Mouse (Mus musculus): ENCODE measurements at regions not wholly inside any gene's neighbourhood (a gene's known extent, or its start where the extent isn't known, plus 50 kb on each side); places are given as distances from the start of the nearest gene placed in this dataset.

DNA sequence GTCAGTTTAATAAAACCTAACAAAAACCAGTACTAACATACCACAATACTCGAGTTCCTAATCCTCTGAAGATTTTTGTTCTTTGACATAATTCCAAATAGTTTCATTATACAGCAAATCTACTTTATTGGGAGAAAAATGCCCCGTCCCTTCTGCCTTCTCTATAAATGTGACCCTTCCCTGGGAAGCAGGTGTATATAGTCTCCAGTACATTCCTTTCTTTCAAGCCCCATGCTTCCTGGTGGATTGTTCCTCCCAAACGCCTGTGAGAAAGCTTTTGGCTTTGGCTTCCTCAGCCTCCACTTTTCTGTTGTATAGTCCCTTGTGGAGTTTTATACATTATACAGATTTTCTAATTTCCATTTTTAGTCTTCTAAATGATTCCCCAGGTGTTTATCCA, 1001.8 kb upstream of the Tenm3 start:
- Histone ChIP-seq H3K36me3 (replicated peaks; ENCODE audit: control insufficient read depth, insufficient read depth) (no peaks in the 10 kb centered on the region), H3K4me2 (replicated peaks) (no peak overlapping the region), H3K4me3 (replicated peaks; ENCODE audit: low read length) (no peak overlapping the region), H3K4me1 (replicated peaks; ENCODE audit: control insufficient read depth, insufficient read depth, low read length) (no peaks in the 10 kb centered on the region), H3K27me3 (ENCODE audit: control insufficient read depth, insufficient read depth, low read length) (no peaks in the 10 kb centered on the region), H3K9ac (no peak overlapping the region), H3K9me3 (ENCODE audit: control insufficient read depth, low read length) (peaks cover 7% of the 10 kb centered on the region; the same call in 1 of the 2 replicates), H3K27ac (no peak overlapping the region)
- ATAC-seq (ENCODE audit: low FRiP score) (no peak), DNase-seq (ENCODE audit: low spot score) (no peak)
- 87% methylated on average over 3 of the region's 3 CpGs for WGBS

GRCm38 (mm10) chr8:49831970-49832369, 988.2 kb upstream of the Tenm3 start:
- H3K9me3 ChIP-seq (ENCODE audit: control insufficient read depth, low read length): no peaks in the 10 kb centered on the region
- H3K36me3 ChIP-seq (replicated peaks; ENCODE audit: control insufficient read depth, insufficient read depth): no peaks in the 10 kb centered on the region
- ATAC-seq (ENCODE audit: low FRiP score): no peak
- DNase-seq (ENCODE audit: low spot score): no peak
- H3K4me3 ChIP-seq (replicated peaks; ENCODE audit: low read length): no peak overlapping the region
- H3K4me2 ChIP-seq (replicated peaks): no peak overlapping the region
- no peaks in the 10 kb centered on the region for H3K27me3 ChIP-seq (ENCODE audit: control insufficient read depth, insufficient read depth, low read length)
- no peak overlapping the region for H3K9ac ChIP-seq
- H3K4me1 ChIP-seq (replicated peaks; ENCODE audit: control insufficient read depth, insufficient read depth, low read length): 0 out of 2 replicates have a peak, but pooled peaks cover 4% of the 10 kb centered on the region
- no peak overlapping the region for H3K27ac ChIP-seq

- Histone ChIP-seq H3K9me3 (ENCODE audit: control insufficient read depth, low read length) (no peaks in the 10 kb centered on the region), H3K27ac (no peak overlapping the region), H3K9ac (no peak overlapping the region), H3K27me3 (ENCODE audit: control insufficient read depth, insufficient read depth, low read length) (no peaks in the 10 kb centered on the region), H3K36me3 (replicated peaks; ENCODE audit: control insufficient read depth, insufficient read depth) (no peaks in the 10 kb centered on the region), H3K4me2 (replicated peaks) (no peak overlapping the region), H3K4me3 (replicated peaks; ENCODE audit: low read length) (no peak overlapping the region), H3K4me1 (replicated peaks; ENCODE audit: control insufficient read depth, insufficient read depth, low read length) (0 out of 2 replicates have a peak, but pooled peaks cover 4% of the 10 kb centered on the region)
- DNase-seq (ENCODE audit: low spot score) (peak; percentile 92), ATAC-seq (ENCODE audit: low FRiP score) (no peak)
- 22% methylated on average over 2 of the region's 2 CpGs for WGBS
Measured at GRCm38 (mm10) chr8:49829345-49829744, 985.6 kb upstream of the Tenm3 start.

DNA sequence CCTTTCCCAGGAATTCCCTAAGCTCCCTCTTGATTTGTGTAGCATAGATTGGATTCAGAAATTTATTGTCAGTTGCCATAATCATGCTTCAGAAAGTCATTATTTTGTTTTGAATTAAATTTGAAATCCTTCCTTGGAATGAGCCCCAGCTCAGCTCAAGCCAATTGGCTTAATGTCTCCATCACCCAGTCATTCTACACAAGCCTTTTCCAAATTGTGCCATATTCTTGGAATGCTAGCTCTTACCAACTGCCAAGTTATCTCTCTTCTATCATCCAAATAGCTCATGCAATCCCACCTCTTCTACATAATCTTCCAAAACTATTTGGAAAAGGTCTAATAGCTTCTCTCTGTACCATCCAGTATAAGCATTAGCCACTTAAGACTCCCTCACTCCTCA, 982.5 kb upstream of the Tenm3 start:
- Histone ChIP-seq H3K27me3 (ENCODE audit: control insufficient read depth, insufficient read depth, low read length) (no peaks in the 10 kb centered on the region), H3K9ac (no peak overlapping the region), H3K4me2 (replicated peaks) (no peak overlapping the region), H3K4me1 (replicated peaks; ENCODE audit: control insufficient read depth, insufficient read depth, low read length) (0 out of 2 replicates have a peak, but pooled peaks cover 4% of the 10 kb centered on the region), H3K27ac (no peak overlapping the region), H3K9me3 (ENCODE audit: control insufficient read depth, low read length) (no peaks in the 10 kb centered on the region), H3K36me3 (replicated peaks; ENCODE audit: control insufficient read depth, insufficient read depth) (no peaks in the 10 kb centered on the region), H3K4me3 (replicated peaks; ENCODE audit: low read length) (no peak overlapping the region)
- ATAC-seq (ENCODE audit: low FRiP score) (no peak), DNase-seq (ENCODE audit: low spot score) (no peak)

GRCm38 (mm10) chr8:49825000-49825399, 981.2 kb upstream of the Tenm3 start:
- H3K27me3 ChIP-seq (ENCODE audit: control insufficient read depth, insufficient read depth, low read length): 0 out of 2 replicates have a peak, but pooled peaks cover 3% of the 10 kb centered on the region
- 0 out of 2 replicates have a peak, but pooled peaks cover 4% of the 10 kb centered on the region for H3K4me1 ChIP-seq (replicated peaks; ENCODE audit: control insufficient read depth, insufficient read depth, low read length)
- 75% methylated on average over 5 of the region's 5 CpGs for WGBS
- H3K4me3 ChIP-seq (replicated peaks; ENCODE audit: low read length): no peak overlapping the region
- no peaks in the 10 kb centered on the region for H3K9me3 ChIP-seq (ENCODE audit: control insufficient read depth, low read length)
- ATAC-seq (ENCODE audit: low FRiP score) (no peak), DNase-seq (ENCODE audit: low spot score) (no peak)
- no peak overlapping the region for H3K9ac ChIP-seq
- no peak overlapping the region for H3K27ac ChIP-seq
- H3K4me2 ChIP-seq (replicated peaks): no peak overlapping the region
- H3K36me3 ChIP-seq (replicated peaks; ENCODE audit: control insufficient read depth, insufficient read depth): no peaks in the 10 kb centered on the region

DNA sequence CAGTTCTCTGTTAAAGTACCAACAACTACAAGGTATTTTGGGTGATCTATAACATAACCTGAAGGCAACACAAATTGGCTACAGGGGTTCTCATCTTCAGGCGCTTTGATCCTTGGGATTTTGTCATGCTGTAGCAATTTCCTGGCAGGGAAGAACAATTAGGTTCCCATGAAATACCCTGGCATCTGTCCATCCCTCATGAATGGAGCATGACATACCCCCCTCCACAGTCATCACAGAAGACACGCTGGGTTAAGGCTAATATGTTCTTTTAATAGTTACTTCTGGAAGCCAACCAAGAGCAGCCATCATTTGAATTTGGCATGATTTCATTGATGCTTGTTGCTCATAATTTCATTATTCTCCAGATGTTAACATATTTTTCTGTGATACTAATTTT, 979.0 kb upstream of the Tenm3 start:
- Histone ChIP-seq H3K36me3 (replicated peaks; ENCODE audit: control insufficient read depth, insufficient read depth) (no peaks in the 10 kb centered on the region), H3K4me1 (replicated peaks; ENCODE audit: control insufficient read depth, insufficient read depth, low read length) (no peaks in the 10 kb centered on the region), H3K9me3 (ENCODE audit: control insufficient read depth, low read length) (no peaks in the 10 kb centered on the region), H3K27ac (no peak overlapping the region), H3K27me3 (ENCODE audit: control insufficient read depth, insufficient read depth, low read length) (0 out of 2 replicates have a peak, but pooled peaks cover 3% of the 10 kb centered on the region), H3K4me2 (replicated peaks) (no peak overlapping the region), H3K9ac (no peak overlapping the region), H3K4me3 (replicated peaks; ENCODE audit: low read length) (no peak overlapping the region)
- 42% methylated on average over 2 of the region's 2 CpGs for WGBS
- DNase-seq (ENCODE audit: low spot score): peak; percentile 52
- ATAC-seq (ENCODE audit: low FRiP score): no peak

GRCm38 (mm10) chr8:49799236-49799635, 955.5 kb upstream of the Tenm3 start:
- Histone ChIP-seq H3K27ac (no peak overlapping the region), H3K9ac (no peak overlapping the region), H3K36me3 (replicated peaks; ENCODE audit: control insufficient read depth, insufficient read depth) (no peaks in the 10 kb centered on the region), H3K4me1 (replicated peaks; ENCODE audit: control insufficient read depth, insufficient read depth, low read length) (0 out of 2 replicates have a peak, but pooled peaks cover 6% of the 10 kb centered on the region), H3K4me3 (replicated peaks; ENCODE audit: low read length) (no peak overlapping the region), H3K27me3 (ENCODE audit: control insufficient read depth, insufficient read depth, low read length) (no peaks in the 10 kb centered on the region), H3K9me3 (ENCODE audit: control insufficient read depth, low read length) (no peaks in the 10 kb centered on the region), H3K4me2 (replicated peaks) (no peak overlapping the region)
- no peak for ATAC-seq (ENCODE audit: low FRiP score)
- no peak for DNase-seq (ENCODE audit: low spot score)
- 70% methylated on average over 2 of the region's 2 CpGs for WGBS

DNA sequence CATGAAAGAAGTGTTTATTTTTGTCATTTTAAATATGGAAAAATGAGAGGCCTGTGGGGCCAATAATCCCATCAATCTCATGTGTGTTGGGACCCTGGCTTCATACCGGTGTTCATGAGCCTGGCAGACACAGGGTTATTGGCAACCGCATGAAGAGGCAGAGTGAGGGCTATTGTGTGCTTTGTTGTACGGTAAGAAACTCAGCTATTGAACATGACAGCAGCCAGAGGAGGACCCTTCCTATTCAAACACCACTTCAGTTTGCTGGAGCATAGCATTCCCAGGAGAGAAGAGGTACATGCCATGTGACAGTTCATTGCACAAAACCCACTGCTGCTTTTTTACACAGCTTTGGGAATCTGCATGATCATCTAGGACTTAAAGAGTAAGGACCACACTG, 953.0 kb upstream of the Tenm3 start:
- H3K36me3 ChIP-seq (replicated peaks; ENCODE audit: control insufficient read depth, insufficient read depth): no peaks in the 10 kb centered on the region
- no peak overlapping the region for H3K9ac ChIP-seq
- H3K4me2 ChIP-seq (replicated peaks): no peak overlapping the region
- no peak for DNase-seq (ENCODE audit: low spot score)
- ATAC-seq (ENCODE audit: low FRiP score): no peak
- H3K4me1 ChIP-seq (replicated peaks; ENCODE audit: control insufficient read depth, insufficient read depth, low read length): 0 out of 2 replicates have a peak, but pooled peaks cover 6% of the 10 kb centered on the region
- H3K27ac ChIP-seq: no peak overlapping the region
- 21% methylated on average over 3 of the region's 3 CpGs for WGBS
- no peaks in the 10 kb centered on the region for H3K9me3 ChIP-seq (ENCODE audit: control insufficient read depth, low read length)
- H3K4me3 ChIP-seq (replicated peaks; ENCODE audit: low read length): no peak overlapping the region
- no peaks in the 10 kb centered on the region for H3K27me3 ChIP-seq (ENCODE audit: control insufficient read depth, insufficient read depth, low read length)

- Histone ChIP-seq H3K9me3 (ENCODE audit: control insufficient read depth, low read length) (no peaks in the 10 kb centered on the region), H3K27me3 (ENCODE audit: control insufficient read depth, insufficient read depth, low read length) (no peaks in the 10 kb centered on the region), H3K4me1 (replicated peaks; ENCODE audit: control insufficient read depth, insufficient read depth, low read length) (0 out of 2 replicates have a peak, but pooled peaks cover 6% of the 10 kb centered on the region), H3K36me3 (replicated peaks; ENCODE audit: control insufficient read depth, insufficient read depth) (no peaks in the 10 kb centered on the region), H3K4me2 (replicated peaks) (no peak overlapping the region), H3K27ac (no peak overlapping the region), H3K9ac (no peak overlapping the region), H3K4me3 (replicated peaks; ENCODE audit: low read length) (no peak overlapping the region)
- DNase-seq (ENCODE audit: low spot score) (no peak), ATAC-seq (ENCODE audit: low FRiP score) (no peak)
- WGBS: 80% methylated on average over 1 of the region's 1 CpGs
Measured at GRCm38 (mm10) chr8:49794491-49794890, 950.7 kb upstream of the Tenm3 start.

DNA sequence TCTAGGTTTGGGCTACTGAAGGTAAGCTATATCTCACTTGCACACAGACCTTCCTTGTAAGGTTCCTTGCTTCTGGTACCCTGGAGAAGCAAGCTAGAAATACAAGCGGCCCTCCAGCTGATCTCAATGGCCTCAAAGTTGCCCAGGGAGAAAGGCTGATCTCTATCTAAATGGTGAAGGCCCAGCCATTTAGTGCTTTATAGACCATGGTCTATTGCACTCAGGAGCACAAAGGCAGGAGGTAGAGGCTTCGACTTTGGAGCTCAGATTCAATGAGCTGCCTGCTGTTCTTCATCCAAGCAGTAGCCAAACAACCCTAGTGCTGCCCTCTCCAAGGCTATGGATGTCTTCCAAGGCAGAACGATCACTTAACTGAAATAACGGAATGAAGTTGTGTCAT, 926.1 kb upstream of the Tenm3 start:
- 47% methylated on average over 4 of the region's 4 CpGs for WGBS
- Histone ChIP-seq H3K9ac (no peak overlapping the region), H3K36me3 (replicated peaks; ENCODE audit: control insufficient read depth, insufficient read depth) (no peaks in the 10 kb centered on the region), H3K4me2 (replicated peaks) (no peak overlapping the region), H3K27ac (no peak overlapping the region), H3K27me3 (ENCODE audit: control insufficient read depth, insufficient read depth, low read length) (no peaks in the 10 kb centered on the region), H3K4me3 (replicated peaks; ENCODE audit: low read length) (no peak overlapping the region), H3K4me1 (replicated peaks; ENCODE audit: control insufficient read depth, insufficient read depth, low read length) (no peaks in the 10 kb centered on the region), H3K9me3 (ENCODE audit: control insufficient read depth, low read length) (no peaks in the 10 kb centered on the region)
- DNase-seq (ENCODE audit: low spot score): no peak
- no peak for ATAC-seq (ENCODE audit: low FRiP score)

Measured in hindbrain, embryonic 14.5 days (tissue).